Mouse (Mus musculus): ENCODE measurements around the gene Spats2. TPM values are rescaled to one million over a fixed set of nuclear protein-coding genes. Genes with fewer than 3 reads are reported as not detected.
A peak's percentile ranks its signal among the peaks of the same experiment; 100 is the strongest.
"Not testable (repeated sequence)": the region's sequence is repeated elsewhere in the genome, so short reads cannot be mapped to it uniquely, and the experiment has no call there.

Spats2 gene
- polyA plus RNA-seq, 1 experiment from 2014 or later, result 73.4 TPM

- peaks cover 5% of the 10 kb centered on the region; the same call in 1 of the 2 replicates for H3K4me1 ChIP-seq
- ATAC-seq (ENCODE audit: insufficient number of reproducible peaks, insufficient read depth, low FRiP score, low TSS enrichment), result no peak
- H3K9ac ChIP-seq, result no peak overlapping the region
- peaks cover 44% of the 10 kb centered on the region for H3K27me3 ChIP-seq
- WGBS, result 56% methylated on average over 12 of the region's 12 CpGs
- no peaks in the 10 kb centered on the region for H3K9me3 ChIP-seq
- H3K36me3 ChIP-seq, result no peaks in the 10 kb centered on the region
- no peak overlapping the region for H3K4me2 ChIP-seq (replicated peaks)
- H3K27ac ChIP-seq, result no peak overlapping the region
- no peak overlapping the region for H3K4me3 ChIP-seq
Measured at GRCm38 (mm10) chr15:99234326-99235010, 108.8 kb downstream of the Spats2 start.

DNA sequence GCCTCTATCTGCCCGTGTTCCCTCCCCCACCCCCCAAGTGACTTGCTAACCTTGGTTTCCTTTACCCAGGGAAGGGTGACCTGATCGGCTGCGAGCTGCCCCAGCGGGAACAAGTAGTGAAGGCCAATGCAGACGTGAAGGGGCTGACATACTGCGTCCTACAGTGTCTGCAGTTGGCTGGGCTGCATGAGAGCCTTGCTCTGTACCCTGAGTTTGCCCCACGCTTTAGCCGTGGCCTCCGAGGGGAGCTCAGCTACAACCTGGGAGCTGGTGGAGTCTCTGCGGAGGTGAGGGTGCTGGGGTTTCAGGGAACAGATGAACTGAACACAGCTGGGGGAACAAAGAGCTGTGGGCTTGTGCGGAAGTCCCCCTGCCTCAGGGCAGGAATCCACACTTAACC lies 112.3 kb downstream of the Spats2 start:
- Histone ChIP-seq H3K4me3 (no peak overlapping the region), H3K27ac (no peak overlapping the region), H3K9ac (peak overlapping the region; percentile 3; the same call in 1 of the 2 replicates), H3K4me1 (peaks cover 5% of the 10 kb centered on the region; the same call in 1 of the 2 replicates), H3K4me2 (replicated peaks) (no peak overlapping the region), H3K9me3 (no peaks in the 10 kb centered on the region), H3K36me3 (peaks cover 18% of the 10 kb centered on the region), H3K27me3 (peaks cover 15% of the 10 kb centered on the region)
- ATAC-seq (ENCODE audit: insufficient number of reproducible peaks, insufficient read depth, low FRiP score, low TSS enrichment), result no peak
- WGBS, result 26% methylated on average over 11 of the region's 11 CpGs

DNA sequence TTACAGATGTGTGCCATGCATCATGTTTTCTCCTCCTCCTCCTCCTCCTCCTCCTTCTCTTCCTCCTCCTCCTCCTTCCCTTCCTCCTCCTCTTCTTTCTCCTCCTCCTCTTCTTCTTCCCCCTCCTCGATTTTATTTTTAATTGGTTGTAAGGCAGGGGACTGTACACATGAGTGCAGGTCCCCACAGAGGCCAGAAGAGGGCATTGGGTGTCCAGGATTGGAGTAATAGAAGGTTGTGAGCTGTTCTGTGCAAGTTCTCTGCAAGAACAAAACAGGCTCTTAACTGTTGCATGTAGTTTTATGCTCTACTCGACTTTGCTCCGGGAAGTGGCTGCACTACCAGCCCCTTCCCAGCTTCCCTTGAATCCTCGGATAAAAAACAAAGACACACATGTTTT lies 114.4 kb downstream of the Spats2 start:
- Histone ChIP-seq H3K27me3 (no peaks in the 10 kb centered on the region), H3K4me3 (no peak overlapping the region), H3K4me1 (peaks cover 5% of the 10 kb centered on the region; the same call in 1 of the 2 replicates), H3K9me3 (no peaks in the 10 kb centered on the region), H3K27ac (no peak overlapping the region), H3K9ac (no peak overlapping the region), H3K4me2 (replicated peaks) (no peak overlapping the region), H3K36me3 (peaks cover 40% of the 10 kb centered on the region)
- no peak for ATAC-seq (ENCODE audit: insufficient number of reproducible peaks, insufficient read depth, low FRiP score, low TSS enrichment)
- WGBS, result 60% methylated on average over 4 of the region's 4 CpGs

DNA sequence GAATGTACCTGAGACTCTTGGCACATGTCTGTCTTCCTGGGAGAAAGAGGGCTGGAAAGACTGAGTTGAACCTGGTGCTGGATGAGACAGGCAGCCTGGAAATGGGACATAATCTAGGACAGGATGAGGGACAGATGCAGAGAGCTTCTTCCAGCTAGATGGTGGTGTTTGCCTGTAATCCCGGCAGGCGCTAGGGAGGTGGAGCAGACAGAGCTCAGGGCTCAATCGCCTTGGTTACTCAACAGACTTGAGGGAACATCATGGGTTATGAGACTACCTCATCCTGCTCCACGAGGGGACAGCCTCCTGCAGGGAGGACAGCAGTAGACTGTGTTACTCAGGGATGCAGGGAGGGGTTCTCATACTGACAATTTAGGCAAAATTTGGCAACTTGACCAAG lies 115.5 kb downstream of the Spats2 start:
- H3K36me3 ChIP-seq, result peaks cover 48% of the 10 kb centered on the region
- H3K4me2 ChIP-seq (replicated peaks), result no peak overlapping the region
- ATAC-seq (ENCODE audit: insufficient number of reproducible peaks, insufficient read depth, low FRiP score, low TSS enrichment), result no peak
- no peaks in the 10 kb centered on the region for H3K27me3 ChIP-seq
- H3K9me3 ChIP-seq, result no peaks in the 10 kb centered on the region
- no peak overlapping the region for H3K27ac ChIP-seq
- H3K9ac ChIP-seq, result no peak overlapping the region
- no peak overlapping the region for H3K4me3 ChIP-seq
- WGBS, result 76% methylated on average over 4 of the region's 4 CpGs
- peaks cover 5% of the 10 kb centered on the region; the same call in 1 of the 2 replicates for H3K4me1 ChIP-seq

- H3K36me3 ChIP-seq, result peaks cover 56% of the 10 kb centered on the region
- H3K9ac ChIP-seq, result no peak overlapping the region
- H3K4me3 ChIP-seq, result no peak overlapping the region
- WGBS, result 91% methylated on average over 10 of the region's 10 CpGs
- H3K4me1 ChIP-seq, result peaks cover 5% of the 10 kb centered on the region; the same call in 1 of the 2 replicates
- no peak overlapping the region for H3K27ac ChIP-seq
- no peaks in the 10 kb centered on the region for H3K27me3 ChIP-seq
- H3K4me2 ChIP-seq (replicated peaks), result no peak overlapping the region
- H3K9me3 ChIP-seq, result no peaks in the 10 kb centered on the region
- ATAC-seq (ENCODE audit: insufficient number of reproducible peaks, insufficient read depth, low FRiP score, low TSS enrichment), result no peak; the same call in 1 of the 2 replicates
Measured at GRCm38 (mm10) chr15:99242045-99242444, 116.3 kb downstream of the Spats2 start.

DNA sequence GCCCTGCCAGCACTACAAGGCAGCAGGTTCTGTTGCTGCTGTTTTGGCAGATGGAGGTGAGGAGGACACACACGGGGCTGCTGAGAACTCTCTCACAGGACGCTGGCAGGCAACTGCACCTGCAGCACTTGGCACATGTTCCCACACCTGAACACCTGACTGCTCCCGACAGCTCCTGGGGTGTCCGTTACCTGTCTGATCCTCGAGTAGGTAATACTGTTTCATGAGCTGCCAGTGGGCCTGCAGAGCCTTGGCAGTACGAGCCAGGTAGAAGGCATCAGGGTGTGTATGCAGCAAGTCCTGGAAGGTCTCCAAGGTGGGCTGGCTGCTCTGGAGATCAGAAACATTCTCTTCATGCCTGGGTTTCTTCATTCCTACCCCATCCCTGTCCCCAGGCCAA lies 121.0 kb downstream of the Spats2 start:
- H3K27me3 ChIP-seq; H3K9me3 ChIP-seq; H3K9ac ChIP-seq; H3K4me2 ChIP-seq (replicated peaks); H3K4me1 ChIP-seq; H3K4me3 ChIP-seq; ATAC-seq (ENCODE audit: insufficient number of reproducible peaks, insufficient read depth, low FRiP score, low TSS enrichment); H3K27ac ChIP-seq: not testable (repeated sequence)
- H3K36me3 ChIP-seq, result peaks cover 72% of the 10 kb centered on the region
- WGBS, result 86% methylated on average over 6 of the region's 6 CpGs

GRCm38 (mm10) chr15:99248972-99249371 lies 123.3 kb downstream of the Spats2 start:
- H3K36me3 ChIP-seq, result peaks cover 54% of the 10 kb centered on the region
- WGBS, result 82% methylated on average over 9 of the region's 9 CpGs
- no peak overlapping the region for H3K4me2 ChIP-seq (replicated peaks)

DNA sequence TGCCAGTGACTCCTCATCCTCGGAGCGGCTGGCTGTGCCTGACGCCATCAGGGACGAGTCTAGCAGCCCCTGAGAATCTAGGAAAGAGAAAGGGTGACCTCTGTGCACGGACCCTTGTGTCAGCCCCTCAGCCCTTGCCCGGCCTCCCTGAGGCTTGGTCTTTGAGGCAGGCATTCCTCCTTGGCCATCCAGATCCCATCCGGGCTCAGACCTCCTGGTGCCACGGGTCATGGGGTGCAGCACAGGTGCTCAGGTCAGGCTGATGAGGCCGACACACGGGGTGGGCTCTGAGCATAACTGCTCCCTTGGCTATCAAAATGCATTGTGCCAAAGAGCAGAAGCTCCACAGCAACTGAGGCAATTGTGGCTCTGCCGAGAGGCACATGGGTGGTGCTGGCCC lies 124.2 kb downstream of the Spats2 start:
- Histone ChIP-seq H3K9me3 (no peaks in the 10 kb centered on the region), H3K9ac (no peak overlapping the region), H3K27ac (no peak overlapping the region), H3K4me3 (no peak overlapping the region), H3K4me1 (0 out of 2 replicates have a peak, but pooled peaks cover 4% of the 10 kb centered on the region), H3K27me3 (no peaks in the 10 kb centered on the region), H3K4me2 (replicated peaks) (no peak overlapping the region), H3K36me3 (peaks cover 44% of the 10 kb centered on the region)
- ATAC-seq (ENCODE audit: insufficient number of reproducible peaks, insufficient read depth, low FRiP score, low TSS enrichment), result no peak
- WGBS, result 92% methylated on average over 11 of the region's 11 CpGs

More at GRCm38 (mm10) chr15:99248972-99249371, 123.3 kb downstream of the Spats2 start:
- no peak overlapping the region for H3K4me3 ChIP-seq
- no peaks in the 10 kb centered on the region for H3K9me3 ChIP-seq
- H3K27ac ChIP-seq, result no peak overlapping the region
- 0 out of 2 replicates have a peak, but pooled peaks cover 4% of the 10 kb centered on the region for H3K4me1 ChIP-seq
- no peak for ATAC-seq (ENCODE audit: insufficient number of reproducible peaks, insufficient read depth, low FRiP score, low TSS enrichment)
- H3K27me3 ChIP-seq, result no peaks in the 10 kb centered on the region
- no peak overlapping the region for H3K9ac ChIP-seq

GRCm38 (mm10) chr15:99251111-99251510 lies 125.4 kb downstream of the Spats2 start:
- ATAC-seq (ENCODE audit: insufficient number of reproducible peaks, insufficient read depth, low FRiP score, low TSS enrichment); H3K4me1 ChIP-seq; H3K27me3 ChIP-seq; H3K9me3 ChIP-seq: not testable (repeated sequence)
- peak overlapping the region; percentile 54; the same call in 1 of the 2 replicates for H3K27ac ChIP-seq
- H3K36me3 ChIP-seq, result peaks cover 35% of the 10 kb centered on the region
- under 1% methylated on average over 14 of the region's 15 CpGs for WGBS
- H3K4me3 ChIP-seq, result peak overlapping the region; percentile 65
- H3K4me2 ChIP-seq (replicated peaks), result peak overlapping the region; percentile 63
- H3K9ac ChIP-seq, result peak overlapping the region; percentile 53

DNA sequence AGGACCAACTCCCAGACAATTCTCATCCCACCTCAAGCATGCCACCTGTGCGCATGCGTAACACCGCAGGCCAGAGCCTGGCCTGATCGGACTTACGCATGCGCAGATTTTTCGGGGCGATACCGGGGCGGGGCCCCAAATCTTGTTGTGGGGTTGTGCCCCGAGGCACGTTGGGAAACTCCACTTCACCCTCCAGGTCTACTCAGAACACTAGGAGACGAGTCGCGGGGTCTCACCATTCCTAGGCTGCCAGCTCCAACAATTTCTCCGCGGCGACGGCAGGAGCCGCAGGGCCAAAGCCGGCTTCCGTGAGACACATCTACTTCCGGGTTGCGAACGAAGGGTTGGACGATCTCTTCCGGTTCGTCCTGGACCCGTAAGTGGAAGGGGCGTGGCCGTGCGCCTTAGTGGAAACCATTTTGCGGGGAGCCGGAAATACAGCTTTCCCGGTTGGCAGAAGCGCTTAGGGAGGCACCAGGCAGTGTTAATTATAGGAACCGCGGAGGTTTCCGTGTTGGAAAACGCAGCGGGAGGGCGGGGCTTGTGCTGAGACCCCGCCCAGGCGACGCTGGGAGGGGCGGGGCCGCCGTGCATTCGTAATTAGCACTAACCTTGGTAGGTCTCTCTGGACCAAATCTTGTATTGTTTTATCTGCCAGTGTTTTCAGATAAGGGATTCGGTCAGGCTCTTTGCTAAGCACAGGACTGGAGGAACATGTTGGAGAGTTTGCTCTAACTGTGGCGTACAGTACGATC lies 126.1 kb downstream of the Spats2 start, which contains the start of gene Mcrs1:
Gene Mcrs1 (minus strand): TSS at position 336 of the 755 bp plus-strand sequence.
- H3K27me3 ChIP-seq, result no peaks in the 10 kb centered on the region

DNA sequence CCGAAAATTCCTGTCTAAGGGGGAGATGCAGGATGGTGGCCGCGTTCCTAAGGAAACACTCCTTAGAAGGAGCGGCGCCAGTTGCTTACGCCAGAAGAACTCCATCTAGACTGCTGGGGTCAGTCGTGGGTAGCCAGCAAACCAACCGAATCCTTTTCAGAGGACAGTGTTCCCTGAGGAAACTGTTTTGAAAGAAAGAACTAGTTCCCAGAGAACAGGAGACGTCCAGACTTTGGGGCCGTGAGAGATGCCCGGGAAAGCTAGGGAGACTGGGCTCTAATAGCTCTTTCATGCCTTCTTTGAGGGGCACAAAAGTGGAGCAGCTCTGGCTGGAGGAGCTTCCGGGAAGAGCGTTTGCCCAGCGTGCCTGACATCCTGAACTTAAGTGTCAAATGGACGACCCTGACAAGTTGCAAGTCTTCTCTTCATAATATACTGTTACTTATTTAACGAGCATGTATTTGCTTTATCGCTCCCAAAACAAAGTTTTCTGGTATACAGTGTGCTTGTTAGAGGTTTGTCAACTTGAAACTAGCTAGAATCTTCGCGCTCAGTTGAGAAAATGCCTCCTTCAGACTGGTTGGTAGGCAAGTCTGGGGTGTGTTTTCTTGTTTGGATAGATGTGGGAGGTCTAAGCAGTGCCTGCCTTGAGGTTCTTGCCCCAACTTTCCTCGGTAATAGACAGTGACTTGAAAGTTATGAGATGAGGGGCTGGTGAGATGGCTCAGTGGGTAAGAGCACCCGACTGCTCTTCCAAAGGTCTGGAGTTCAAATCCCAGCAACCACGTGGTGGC lies 126.9 kb downstream of the Spats2 start:
- H3K4me3 ChIP-seq, result peak overlapping the region; percentile 65
- peaks cover 21% of the 10 kb centered on the region for H3K36me3 ChIP-seq
- WGBS, result 4% methylated on average over 22 of the region's 22 CpGs
- H3K27me3 ChIP-seq, result no peaks in the 10 kb centered on the region
- H3K9me3 ChIP-seq, result no peaks in the 10 kb centered on the region
- H3K27ac ChIP-seq, result peak overlapping the region; percentile 93
- H3K4me1 ChIP-seq, result peaks cover 7% of the 10 kb centered on the region; the same call in 1 of the 2 replicates
- peak overlapping the region; percentile 53 for H3K9ac ChIP-seq
- ATAC-seq (ENCODE audit: insufficient number of reproducible peaks, insufficient read depth, low FRiP score, low TSS enrichment), result 0 out of 2 replicates have a peak, but pooled peaks have one; percentile 6
- peak overlapping the region; percentile 68 for H3K4me2 ChIP-seq (replicated peaks)

More for the DNA sequence above, 126.1 kb downstream of the Spats2 start, which contains the start of gene Mcrs1:
- peak within 1 kb of the TSS; percentile 68 for H3K4me2 ChIP-seq (replicated peaks)
- H3K36me3 ChIP-seq, result peaks cover 28% of the 10 kb centered on the region
- peak within 1 kb of the TSS; percentile 65 for H3K4me3 ChIP-seq
- peak within 1 kb of the TSS; percentile 93 for H3K27ac ChIP-seq
- under 1% methylated on average over 52 of the region's 52 CpGs for WGBS
- peak within 1 kb of the TSS; percentile 66 for H3K9ac ChIP-seq
- ATAC-seq (ENCODE audit: insufficient number of reproducible peaks, insufficient read depth, low FRiP score, low TSS enrichment), result peak; percentile 89
- H3K4me1 ChIP-seq, result 0 out of 2 replicates have a peak, but pooled peaks cover 4% of the 10 kb centered on the region
- no peaks in the 10 kb centered on the region for H3K9me3 ChIP-seq
